Mouse (Mus musculus) embryonic fibroblast, embryonic 13.5 days (primary cell): ENCODE measurements around the gene Pkn1. TPM values are rescaled to one million over a fixed set of nuclear protein-coding genes. Genes with fewer than 3 reads are reported as not detected.

Experiments used
- H3K27ac ChIP-seq: 2 replicates; pipeline ENCODE4 v1.5.1; 2012; ENCODE audit warnings: low read length, control low read depth, inconsistent platforms; ENCODE audit not compliant: insufficient read depth
- H3K4me1 ChIP-seq: 2 replicates; pipeline ENCODE4 v1.6.1; 2011; ENCODE audit warnings: low read length; ENCODE audit not compliant: control insufficient read depth, insufficient read depth
- H3K4me3 ChIP-seq: 2 replicates; pipeline ENCODE4 v1.5.1; 2011; ENCODE audit warnings: mild to moderate bottlenecking, control low read depth, low read length; ENCODE audit not compliant: insufficient read depth
- CTCF ChIP-seq: IDR thresholded peaks from 2 replicates; pipeline ENCODE4 v1.5.1; 2011; ENCODE audit warnings: mild to moderate bottlenecking, control low read depth, low read length, moderate library complexity, borderline replicate concordance; ENCODE audit not compliant: insufficient read depth
- POLR2A ChIP-seq: IDR thresholded peaks from 2 replicates; pipeline ENCODE4 v1.6.1; 2011; ENCODE audit warnings: low read depth, mild to moderate bottlenecking, control low read depth, low read length, moderate library complexity
- polyA plus RNA-seq: library from polyadenylated mRNA; stranded (reverse); fragments of >200 nt; gene quantifications from 2 replicates; pipeline ENCODE4 v1.2.4, GENCODE M21; 2011; ENCODE audit warnings: low read depth; ENCODE audit not compliant: missing spikeins, insufficient read length

The Pkn1 gene
- polyA plus RNA-seq, 1 experiment = 40.2 TPM

- TF ChIP-seq CTCF = no peak
- no peak for TF ChIP-seq POLR2A
- Histone ChIP-seq H3K4me3 (no peak overlapping the region), H3K27ac (no peak overlapping the region), H3K4me1 (no peaks in the 10 kb centered on the region; the same call in 1 of the 2 replicates)
Measured at GRCm38 (mm10) chr8:83656043-83656442, 42.9 kb downstream of the Pkn1 start.

- H3K4me1 ChIP-seq = no peaks in the 10 kb centered on the region
- no peak overlapping the region for H3K4me3 ChIP-seq
- no peak overlapping the region for H3K27ac ChIP-seq
- TF ChIP-seq POLR2A = no peak
- TF ChIP-seq CTCF = no peak
Measured at GRCm38 (mm10) chr8:83654725-83655124, 44.3 kb downstream of the Pkn1 start.

GRCm38 (mm10) chr8:83653662-83654017 lies 45.3 kb downstream of the Pkn1 start:
- H3K4me1 ChIP-seq = no peaks in the 10 kb centered on the region
- peak overlapping the region; percentile 94 for H3K4me3 ChIP-seq
- peak overlapping the region; percentile 33; the same call in 1 of the 2 replicates for H3K27ac ChIP-seq
- no peak for TF ChIP-seq CTCF
- no peak for TF ChIP-seq POLR2A

- peak overlapping the region; percentile 94 for H3K4me3 ChIP-seq
Measured at GRCm38 (mm10) chr8:83652744-83653661, 46.0 kb downstream of the Pkn1 start.

GRCm38 (mm10) chr8:83652030-83652743 lies 46.8 kb downstream of the Pkn1 start, which contains the start of gene Gipc1:
Gene Gipc1 (plus strand): TSS chr8:83652677.
- Histone ChIP-seq H3K4me3 (peak within 1 kb of the TSS; percentile 94), H3K4me1 (no peaks in the 10 kb centered on the region), H3K27ac (peak within 1 kb of the TSS; percentile 35)
- TF ChIP-seq POLR2A (peak; percentile 58), CTCF (no peak)

More at GRCm38 (mm10) chr8:83652744-83653661, 46.0 kb downstream of the Pkn1 start:
- peak; percentile 57 for TF ChIP-seq POLR2A
- TF ChIP-seq CTCF = no peak
- Histone ChIP-seq H3K27ac (peak overlapping the region; percentile 33), H3K4me1 (no peaks in the 10 kb centered on the region)

- TF ChIP-seq POLR2A = no peak
- no peak for TF ChIP-seq CTCF
- Histone ChIP-seq H3K27ac (no peak overlapping the region), H3K4me3 (no peak overlapping the region), H3K4me1 (no peaks in the 10 kb centered on the region)
Measured at GRCm38 (mm10) chr8:83649699-83650098, 49.3 kb downstream of the Pkn1 start.

GRCm38 (mm10) chr8:83648031-83648430 lies 50.9 kb downstream of the Pkn1 start:
- H3K27ac ChIP-seq = no peak overlapping the region
- H3K4me1 ChIP-seq = no peaks in the 10 kb centered on the region
- TF ChIP-seq CTCF (no peak), POLR2A (no peak)
- no peak overlapping the region for H3K4me3 ChIP-seq

GRCm38 (mm10) chr8:83647511-83647910 lies 51.5 kb downstream of the Pkn1 start:
- no peaks in the 10 kb centered on the region for H3K4me1 ChIP-seq
- TF ChIP-seq POLR2A (no peak), CTCF (no peak)

GRCm38 (mm10) chr8:83639649-83640048 lies 59.3 kb downstream of the Pkn1 start:
- no peak for TF ChIP-seq POLR2A
- no peak for TF ChIP-seq CTCF
- Histone ChIP-seq H3K4me3 (no peak overlapping the region), H3K27ac (no peak overlapping the region), H3K4me1 (no peaks in the 10 kb centered on the region)

More at GRCm38 (mm10) chr8:83647511-83647910, 51.5 kb downstream of the Pkn1 start:
- no peak overlapping the region for H3K4me3 ChIP-seq
- H3K27ac ChIP-seq = no peak overlapping the region
